Mouse (Mus musculus) liver, embryonic 15.5 days (tissue): ENCODE data around the gene Tenm4. TPM values are rescaled to one million over a fixed set of nuclear protein-coding genes. Genes with fewer than 3 reads are reported as not detected.

Source experiments
- ATAC-seq: fragments of 200-750 bp; cut with Nextera tagmentation; 2 replicates; pipeline ENCODE4 v1.8.0; 2017; ENCODE audit warnings: moderate number of reproducible peaks, mild to moderate bottlenecking, moderate library complexity; ENCODE audit not compliant: insufficient read depth
- H3K27ac ChIP-seq: fragments of 300-500 bp; sonication (generic); replicated peaks from 2 replicates; pipeline ENCODE4 v1.5.1; 2015; ENCODE audit warnings: mild to moderate bottlenecking, inconsistent platforms
- H3K27me3 ChIP-seq: fragments of 300-500 bp; sonication (generic); 2 replicates; pipeline ENCODE4 v1.6.1; 2015; ENCODE audit warnings: mild to moderate bottlenecking, inconsistent platforms
- H3K36me3 ChIP-seq: fragments of 300-500 bp; sonication (generic); replicated peaks from 2 replicates; pipeline ENCODE4 v1.6.1; 2015; ENCODE audit warnings: moderate library complexity, mild to moderate bottlenecking, inconsistent platforms
- H3K4me1 ChIP-seq: fragments of 300-500 bp; sonication (generic); replicated peaks from 2 replicates; pipeline ENCODE4 v1.6.1; 2015; ENCODE audit warnings: inconsistent platforms
- H3K4me2 ChIP-seq: fragments of 300-500 bp; sonication (generic); 2 replicates; pipeline ENCODE4 v1.6.1; 2015; ENCODE audit warnings: moderate library complexity, mild to moderate bottlenecking, inconsistent platforms
- H3K4me3 ChIP-seq: fragments of 300-500 bp; sonication (generic); replicated peaks from 2 replicates; pipeline ENCODE4 v1.5.1; 2015; ENCODE audit warnings: mild to moderate bottlenecking, inconsistent platforms
- H3K9ac ChIP-seq: fragments of 300-500 bp; sonication (generic); 2 replicates; pipeline ENCODE4 v1.6.1; 2015; ENCODE audit warnings: moderate library complexity, mild to moderate bottlenecking, inconsistent platforms
- H3K9me3 ChIP-seq: fragments of 300-500 bp; sonication (generic); replicated peaks from 2 replicates; pipeline ENCODE4 v1.6.1; 2016; ENCODE audit warnings: inconsistent platforms
- WGBS: fragments of 180-500 bp; shearing (Covaris S2); methylation state at CpG from one replicate; pipeline ENCODE4 v1.1.7; 2015; ENCODE audit warnings: mixed read lengths; ENCODE audit not compliant: insufficient replicate concordance; 5-methylcytosine and 5-hydroxymethylcytosine counted together
- polyA plus RNA-seq: library from polyadenylated mRNA; unstranded; fragments of >200 nt; fragmentation: Nextera tagmentation; extraction: Ambion mirVana; gene quantifications from 2 replicates; pipeline ENCODE4 v1.2.1, GENCODE M21; 2015

Gene Tenm4
- polyA plus RNA-seq, 1 experiment from 2014 or later = 0.69 TPM

GRCm38 (mm10) chr7:96511018-96511609 is 340.1 kb downstream of the Tenm4 start:
- H3K9ac ChIP-seq = no peak overlapping the region
- WGBS = 55% methylated on average over 7 of the region's 7 CpGs
- no peak overlapping the region for H3K4me3 ChIP-seq
- no peaks in the 10 kb centered on the region for H3K36me3 ChIP-seq
- ATAC-seq = no peak
- no peaks in the 10 kb centered on the region for H3K27me3 ChIP-seq
- no peak overlapping the region for H3K4me2 ChIP-seq
- no peaks in the 10 kb centered on the region for H3K4me1 ChIP-seq
- no peaks in the 10 kb centered on the region for H3K9me3 ChIP-seq
- no peak overlapping the region for H3K27ac ChIP-seq

DNA sequence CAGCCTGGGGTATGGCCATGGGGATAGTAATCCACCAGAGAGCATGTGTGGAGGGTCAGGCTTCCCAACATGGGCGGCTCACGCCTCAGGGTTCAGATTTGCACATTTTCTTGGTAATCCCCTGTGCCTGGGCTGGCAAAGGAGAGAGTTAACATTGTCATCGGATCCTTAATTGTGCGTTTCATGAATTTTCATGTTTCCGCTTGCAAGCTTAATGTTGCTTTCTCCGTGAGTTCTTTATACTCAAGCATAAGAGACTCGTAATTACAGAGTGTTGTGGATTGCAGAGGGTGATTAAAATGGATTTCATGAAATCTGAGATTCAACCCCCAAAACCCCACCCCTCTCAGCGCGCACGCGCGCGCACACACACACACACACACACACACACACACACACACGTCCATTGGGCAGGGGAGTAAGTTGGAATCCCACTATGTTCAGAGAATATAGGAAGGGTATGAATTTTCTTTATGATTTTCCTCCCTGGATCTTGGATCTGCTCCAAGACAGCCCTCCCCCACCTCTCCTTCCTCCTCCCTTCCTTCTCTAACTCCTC is 341.0 kb downstream of the Tenm4 start:
- Histone ChIP-seq H3K4me1 (no peaks in the 10 kb centered on the region), H3K9ac (no peak overlapping the region), H3K4me3 (no peak overlapping the region), H3K27me3 (no peaks in the 10 kb centered on the region), H3K36me3 (no peaks in the 10 kb centered on the region), H3K9me3 (no peaks in the 10 kb centered on the region), H3K4me2 (no peak overlapping the region), H3K27ac (no peak overlapping the region)
- WGBS = 76% methylated on average over 14 of the region's 14 CpGs
- ATAC-seq = no peak

DNA sequence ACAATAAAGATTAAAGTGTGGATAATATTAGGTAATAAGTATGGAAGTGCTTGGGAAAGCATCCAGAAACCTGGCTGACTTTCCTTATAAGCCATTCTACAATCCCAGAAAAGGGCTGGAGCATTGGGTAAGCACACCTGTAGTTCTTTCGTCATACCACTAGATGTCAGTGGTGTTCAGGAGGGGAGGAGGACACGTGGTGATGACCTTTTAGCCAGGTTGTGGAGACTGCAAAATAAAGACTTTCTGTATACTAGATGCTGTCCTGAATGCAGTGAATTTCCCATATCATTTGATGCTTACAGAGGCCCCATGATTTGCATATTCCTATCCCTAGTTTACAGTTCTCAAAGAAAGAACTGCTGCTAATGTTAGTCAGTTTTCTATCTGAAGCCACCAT is 348.2 kb downstream of the Tenm4 start:
- Histone ChIP-seq H3K27ac (no peak overlapping the region), H3K27me3 (no peaks in the 10 kb centered on the region), H3K9ac (no peak overlapping the region), H3K9me3 (no peaks in the 10 kb centered on the region), H3K4me1 (no peaks in the 10 kb centered on the region), H3K4me3 (no peak overlapping the region), H3K36me3 (no peaks in the 10 kb centered on the region), H3K4me2 (no peak overlapping the region)
- 0% methylated on average over 2 of the region's 2 CpGs for WGBS
- ATAC-seq = no peak

DNA sequence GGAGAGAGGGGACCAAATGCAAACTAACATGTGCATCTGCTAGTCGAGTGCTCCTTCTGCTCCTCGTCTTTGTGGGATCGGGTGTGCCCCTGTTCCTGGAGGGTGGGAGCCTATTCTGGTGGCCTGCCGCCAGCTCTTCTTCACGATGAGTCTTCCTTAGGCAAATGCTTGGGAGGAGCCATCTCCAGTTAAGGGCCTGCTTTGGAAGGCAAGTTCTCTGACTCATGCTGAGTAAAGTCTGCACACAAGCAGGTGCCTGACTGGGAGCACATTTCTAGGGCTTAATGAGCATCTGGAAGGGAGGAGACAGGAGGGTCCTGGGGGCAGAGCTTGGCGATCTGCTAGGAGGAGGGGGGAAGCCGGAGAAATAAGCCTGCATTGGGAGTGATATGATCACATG is 350.9 kb downstream of the Tenm4 start:
- no peak overlapping the region for H3K4me3 ChIP-seq
- 63% methylated on average over 7 of the region's 7 CpGs for WGBS

DNA sequence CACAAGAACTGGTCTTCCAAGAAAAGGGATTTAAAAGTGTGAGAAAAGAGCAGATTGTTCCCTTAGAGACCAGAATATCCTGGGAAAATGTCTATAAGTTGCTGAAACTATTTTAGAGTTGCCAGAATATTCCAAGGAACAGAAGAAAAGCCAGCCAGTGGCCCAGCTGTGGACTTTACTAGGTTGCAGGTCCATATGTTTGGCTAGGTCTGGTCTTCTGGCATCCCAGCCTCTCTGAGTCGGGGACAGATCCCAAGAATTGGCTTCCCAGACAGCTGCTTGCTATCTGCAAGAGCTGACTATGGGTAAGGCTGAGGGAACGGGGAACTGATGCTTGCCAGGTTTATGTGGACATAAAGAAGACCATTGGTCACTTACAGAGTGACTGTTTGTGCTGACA is 352.6 kb downstream of the Tenm4 start:
- Histone ChIP-seq H3K9ac (no peak overlapping the region), H3K4me2 (no peak overlapping the region), H3K36me3 (no peaks in the 10 kb centered on the region), H3K27me3 (no peaks in the 10 kb centered on the region), H3K9me3 (no peaks in the 10 kb centered on the region), H3K27ac (no peak overlapping the region), H3K4me3 (no peak overlapping the region), H3K4me1 (no peaks in the 10 kb centered on the region)
- WGBS = 40% methylated on average over 2 of the region's 2 CpGs
- ATAC-seq = no peak

More for the DNA sequence above, 350.9 kb downstream of the Tenm4 start:
- no peak for ATAC-seq
- no peaks in the 10 kb centered on the region for H3K36me3 ChIP-seq
- H3K9ac ChIP-seq = no peak overlapping the region
- H3K27ac ChIP-seq = no peak overlapping the region
- no peaks in the 10 kb centered on the region for H3K4me1 ChIP-seq
- H3K9me3 ChIP-seq = no peaks in the 10 kb centered on the region
- no peaks in the 10 kb centered on the region for H3K27me3 ChIP-seq
- H3K4me2 ChIP-seq = no peak overlapping the region

GRCm38 (mm10) chr7:96524486-96525205 is 353.6 kb downstream of the Tenm4 start:
- no peak overlapping the region for H3K4me2 ChIP-seq
- H3K36me3 ChIP-seq = no peaks in the 10 kb centered on the region
- H3K27me3 ChIP-seq = no peaks in the 10 kb centered on the region
- H3K4me1 ChIP-seq = no peaks in the 10 kb centered on the region
- WGBS = 40% methylated on average over 8 of the region's 8 CpGs
- H3K4me3 ChIP-seq = no peak overlapping the region
- no peak for ATAC-seq
- no peak overlapping the region for H3K27ac ChIP-seq
- H3K9ac ChIP-seq = no peak overlapping the region
- H3K9me3 ChIP-seq = no peaks in the 10 kb centered on the region

- no peak for ATAC-seq
- Histone ChIP-seq H3K27ac (no peak overlapping the region), H3K9me3 (no peaks in the 10 kb centered on the region), H3K4me2 (no peak overlapping the region), H3K4me1 (no peaks in the 10 kb centered on the region), H3K4me3 (no peak overlapping the region), H3K9ac (no peak overlapping the region), H3K27me3 (no peaks in the 10 kb centered on the region), H3K36me3 (no peaks in the 10 kb centered on the region)
- 60% methylated on average over 1 of the region's 1 CpGs for WGBS
These were observed 354.3 kb downstream of the Tenm4 start for GRCm38 (mm10) chr7:96525344-96525743.

DNA sequence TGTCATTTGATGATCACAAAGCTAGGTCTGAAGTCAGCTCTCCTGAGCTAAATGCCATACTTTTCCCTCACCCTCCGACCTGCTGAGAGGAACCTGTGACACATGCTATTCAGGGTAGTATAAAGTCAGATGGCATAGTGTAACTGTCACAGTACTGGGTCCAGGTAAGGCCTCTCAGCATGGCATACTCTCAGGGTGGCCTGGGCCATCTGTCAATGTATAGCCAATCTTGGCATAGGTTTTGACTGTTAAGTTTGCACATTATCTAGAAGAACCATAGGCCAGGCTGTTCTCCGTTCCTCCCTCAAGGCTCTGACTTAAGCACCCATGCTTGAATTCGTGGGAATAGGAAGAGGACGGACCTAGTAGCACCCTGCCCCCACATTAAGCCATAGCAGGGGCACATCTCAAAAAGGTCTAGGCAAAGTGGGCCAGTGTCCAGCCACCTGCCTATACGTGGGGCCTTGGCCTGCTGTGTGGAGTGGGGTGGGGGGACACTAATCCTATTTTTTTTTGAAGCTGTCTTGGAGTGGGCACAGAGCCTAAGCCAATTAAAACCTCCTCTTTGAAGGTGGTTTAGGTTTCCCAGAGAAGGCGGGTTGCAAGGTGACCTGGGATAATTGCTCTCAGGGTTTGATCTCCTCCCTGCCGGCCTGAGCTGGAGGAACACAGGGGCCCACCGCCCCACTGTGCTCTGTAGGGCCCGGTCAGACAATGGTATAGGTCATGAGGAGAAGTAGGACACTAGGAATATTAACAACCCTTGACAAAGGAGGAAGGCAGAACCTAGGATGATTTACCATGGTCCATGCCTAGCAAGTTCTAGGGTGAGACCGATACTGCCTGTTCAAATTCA is 359.8 kb downstream of the Tenm4 start:
- Histone ChIP-seq H3K9ac (no peak overlapping the region), H3K4me3 (no peak overlapping the region), H3K27ac (no peak overlapping the region), H3K9me3 (no peaks in the 10 kb centered on the region), H3K4me1 (no peaks in the 10 kb centered on the region), H3K36me3 (no peaks in the 10 kb centered on the region), H3K27me3 (no peaks in the 10 kb centered on the region), H3K4me2 (no peak overlapping the region)
- WGBS = 54% methylated on average over 10 of the region's 10 CpGs
- no peak for ATAC-seq

- WGBS = 46% methylated on average over 5 of the region's 5 CpGs
- no peaks in the 10 kb centered on the region for H3K36me3 ChIP-seq
These were observed 361.1 kb downstream of the Tenm4 start for GRCm38 (mm10) chr7:96531954-96532737.

GRCm38 (mm10) chr7:96532804-96533400 is 361.9 kb downstream of the Tenm4 start:
- 77% methylated on average over 5 of the region's 5 CpGs for WGBS
- ATAC-seq = no peak

More at GRCm38 (mm10) chr7:96531954-96532737, 361.1 kb downstream of the Tenm4 start:
- ATAC-seq = no peak
- Histone ChIP-seq H3K4me3 (no peak overlapping the region), H3K4me1 (no peaks in the 10 kb centered on the region), H3K27me3 (no peaks in the 10 kb centered on the region), H3K27ac (no peak overlapping the region), H3K9me3 (no peaks in the 10 kb centered on the region), H3K9ac (no peak overlapping the region), H3K4me2 (no peak overlapping the region)

More at GRCm38 (mm10) chr7:96532804-96533400, 361.9 kb downstream of the Tenm4 start:
- Histone ChIP-seq H3K9ac (no peak overlapping the region), H3K27ac (no peak overlapping the region), H3K9me3 (no peaks in the 10 kb centered on the region), H3K4me3 (no peak overlapping the region), H3K27me3 (no peaks in the 10 kb centered on the region), H3K4me1 (no peaks in the 10 kb centered on the region), H3K36me3 (no peaks in the 10 kb centered on the region), H3K4me2 (no peak overlapping the region)
